Mouse (Mus musculus): ENCODE data around the gene Ext2. TPM values are rescaled to one million over a fixed set of nuclear protein-coding genes. Genes with fewer than 3 reads are reported as not detected.

The Ext2 gene
- polyA plus RNA-seq, 1 experiment = 73.2 TPM

GRCm38 (mm10) chr2:93774946-93775345, 47.4 kb downstream of the Ext2 start:
- H3K79me2 ChIP-seq (ENCODE audit: control insufficient read depth, insufficient read depth) = no peaks in the 10 kb centered on the region
- H3ac ChIP-seq (ENCODE audit: control insufficient read depth, insufficient read length, low read depth) = no peak overlapping the region
- no peaks in the 10 kb centered on the region for H3K27me3 ChIP-seq (ENCODE audit: control insufficient read depth, insufficient read depth, insufficient read length)
- no peak overlapping the region for H3K4me3 ChIP-seq (ENCODE audit: insufficient read depth, poor library complexity, severe bottlenecking)
- peaks cover 4% of the 10 kb centered on the region for H3K36me3 ChIP-seq (ENCODE audit: control insufficient read depth, insufficient read depth)
- TF ChIP-seq CEBPB (IDR thresholded peaks at IDR 0.05; ENCODE audit: low read depth) (no peak), FOSL1 (IDR thresholded peaks at IDR 0.05; ENCODE audit: insufficient read depth, low read length, poor library complexity, severe bottlenecking) (peak; percentile 9)
- H3K79me3 ChIP-seq (ENCODE audit: low read depth) = no peaks in the 10 kb centered on the region

GRCm38 (mm10) chr2:93772765-93773085, 49.6 kb downstream of the Ext2 start:
- no peak overlapping the region for H3ac ChIP-seq (ENCODE audit: control insufficient read depth, insufficient read length, low read depth)
- H3K27me3 ChIP-seq (ENCODE audit: control insufficient read depth, insufficient read depth, insufficient read length) = no peaks in the 10 kb centered on the region
- H3K4me3 ChIP-seq (ENCODE audit: insufficient read depth, poor library complexity, severe bottlenecking) = no peak overlapping the region
- H3K79me3 ChIP-seq (ENCODE audit: low read depth) = no peaks in the 10 kb centered on the region
- peaks cover 4% of the 10 kb centered on the region for H3K36me3 ChIP-seq (ENCODE audit: control insufficient read depth, insufficient read depth)
- H3K79me2 ChIP-seq (ENCODE audit: control insufficient read depth, insufficient read depth) = no peaks in the 10 kb centered on the region
- TF ChIP-seq CTCF (IDR thresholded peaks at IDR 0.05; ENCODE audit: control insufficient read depth, insufficient read depth, insufficient read length) (no peak), CEBPB (IDR thresholded peaks at IDR 0.05; ENCODE audit: low read depth) (no peak), FOSL1 (IDR thresholded peaks at IDR 0.05; ENCODE audit: insufficient read depth, low read length, poor library complexity, severe bottlenecking) (no peak), MYOD1 (IDR thresholded peaks at IDR 0.05; ENCODE audit: control insufficient read depth, insufficient read length, low read depth) (no peak), MYOG (IDR thresholded peaks at IDR 0.05; ENCODE audit: control insufficient read depth, extremely low read depth, insufficient read length) (no peak), USF1 (IDR thresholded peaks at IDR 0.05; ENCODE audit: low read depth) (no peak), MAX (IDR thresholded peaks at IDR 0.05) (no peak)

- TF ChIP-seq MYOG (IDR thresholded peaks at IDR 0.05; ENCODE audit: control insufficient read depth, extremely low read depth, insufficient read length) = no peak
- no peak for TF ChIP-seq FOSL1 (IDR thresholded peaks at IDR 0.05; ENCODE audit: insufficient read depth, low read length, poor library complexity, severe bottlenecking)
- TF ChIP-seq MAX (IDR thresholded peaks at IDR 0.05) = no peak
- TF ChIP-seq CEBPB (IDR thresholded peaks at IDR 0.05; ENCODE audit: low read depth) = no peak
- no peak for TF ChIP-seq USF1 (IDR thresholded peaks at IDR 0.05; ENCODE audit: low read depth)
- no peak for TF ChIP-seq MYOD1 (IDR thresholded peaks at IDR 0.05; ENCODE audit: control insufficient read depth, insufficient read length, low read depth)
- TF ChIP-seq CTCF (IDR thresholded peaks at IDR 0.05; ENCODE audit: control insufficient read depth, insufficient read depth, insufficient read length) = no peak
- H3K79me2 ChIP-seq (ENCODE audit: control insufficient read depth, insufficient read depth) = no peaks in the 10 kb centered on the region
- H3ac ChIP-seq (ENCODE audit: control insufficient read depth, insufficient read length, low read depth) = no peak overlapping the region
- H3K4me3 ChIP-seq (ENCODE audit: insufficient read depth, poor library complexity, severe bottlenecking) = no peak overlapping the region
- peaks cover 4% of the 10 kb centered on the region for H3K36me3 ChIP-seq (ENCODE audit: control insufficient read depth, insufficient read depth)
- no peaks in the 10 kb centered on the region for H3K79me3 ChIP-seq (ENCODE audit: low read depth)
- no peaks in the 10 kb centered on the region for H3K27me3 ChIP-seq (ENCODE audit: control insufficient read depth, insufficient read depth, insufficient read length)
Measured at GRCm38 (mm10) chr2:93772054-93772764, 50.2 kb downstream of the Ext2 start.

- peaks cover 4% of the 10 kb centered on the region for H3K36me3 ChIP-seq (ENCODE audit: control insufficient read depth, insufficient read depth)
- no peak overlapping the region for H3ac ChIP-seq (ENCODE audit: control insufficient read depth, insufficient read length, low read depth)
- H3K27me3 ChIP-seq (ENCODE audit: control insufficient read depth, insufficient read depth, insufficient read length) = no peaks in the 10 kb centered on the region
- H3K4me3 ChIP-seq (ENCODE audit: insufficient read depth, poor library complexity, severe bottlenecking) = no peak overlapping the region
- TF ChIP-seq MYOD1 (IDR thresholded peaks at IDR 0.05; ENCODE audit: control insufficient read depth, insufficient read length, low read depth) (no peak), FOSL1 (IDR thresholded peaks at IDR 0.05; ENCODE audit: insufficient read depth, low read length, poor library complexity, severe bottlenecking) (no peak), MAX (IDR thresholded peaks at IDR 0.05) (no peak), MYOG (IDR thresholded peaks at IDR 0.05; ENCODE audit: control insufficient read depth, extremely low read depth, insufficient read length) (no peak), USF1 (IDR thresholded peaks at IDR 0.05; ENCODE audit: low read depth) (no peak), CEBPB (IDR thresholded peaks at IDR 0.05; ENCODE audit: low read depth) (no peak), CTCF (IDR thresholded peaks at IDR 0.05; ENCODE audit: control insufficient read depth, insufficient read depth, insufficient read length) (no peak)
- H3K79me2 ChIP-seq (ENCODE audit: control insufficient read depth, insufficient read depth) = no peaks in the 10 kb centered on the region
- H3K79me3 ChIP-seq (ENCODE audit: low read depth) = no peaks in the 10 kb centered on the region
Measured at GRCm38 (mm10) chr2:93770895-93771294, 51.5 kb downstream of the Ext2 start.

- H3ac ChIP-seq (ENCODE audit: control insufficient read depth, insufficient read length, low read depth) = no peak overlapping the region
- H3K36me3 ChIP-seq (ENCODE audit: control insufficient read depth, insufficient read depth) = peaks cover 4% of the 10 kb centered on the region
- H3K4me3 ChIP-seq (ENCODE audit: insufficient read depth, poor library complexity, severe bottlenecking) = no peak overlapping the region
- no peaks in the 10 kb centered on the region for H3K79me3 ChIP-seq (ENCODE audit: low read depth)
- no peaks in the 10 kb centered on the region for H3K27me3 ChIP-seq (ENCODE audit: control insufficient read depth, insufficient read depth, insufficient read length)
- no peak for TF ChIP-seq MYOD1 (IDR thresholded peaks at IDR 0.05; ENCODE audit: control insufficient read depth, insufficient read length, low read depth)
- no peak for TF ChIP-seq MYOG (IDR thresholded peaks at IDR 0.05; ENCODE audit: control insufficient read depth, extremely low read depth, insufficient read length)
- TF ChIP-seq MAX (IDR thresholded peaks at IDR 0.05) = no peak
- TF ChIP-seq FOSL1 (IDR thresholded peaks at IDR 0.05; ENCODE audit: insufficient read depth, low read length, poor library complexity, severe bottlenecking) = no peak
- no peak for TF ChIP-seq CEBPB (IDR thresholded peaks at IDR 0.05; ENCODE audit: low read depth)
- no peak for TF ChIP-seq USF1 (IDR thresholded peaks at IDR 0.05; ENCODE audit: low read depth)
- no peak for TF ChIP-seq CTCF (IDR thresholded peaks at IDR 0.05; ENCODE audit: control insufficient read depth, insufficient read depth, insufficient read length)
- no peaks in the 10 kb centered on the region for H3K79me2 ChIP-seq (ENCODE audit: control insufficient read depth, insufficient read depth)
Measured at GRCm38 (mm10) chr2:93769875-93770274, 52.5 kb downstream of the Ext2 start.

GRCm38 (mm10) chr2:93765721-93766120, 56.6 kb downstream of the Ext2 start:
- no peaks in the 10 kb centered on the region for H3K36me3 ChIP-seq (ENCODE audit: control insufficient read depth, insufficient read depth)
- H3K4me3 ChIP-seq (ENCODE audit: insufficient read depth, poor library complexity, severe bottlenecking) = no peak overlapping the region
- no peak overlapping the region for H3ac ChIP-seq (ENCODE audit: control insufficient read depth, insufficient read length, low read depth)
- TF ChIP-seq MYOG (IDR thresholded peaks at IDR 0.05; ENCODE audit: control insufficient read depth, extremely low read depth, insufficient read length) (no peak), CEBPB (IDR thresholded peaks at IDR 0.05; ENCODE audit: low read depth) (no peak), USF1 (IDR thresholded peaks at IDR 0.05; ENCODE audit: low read depth) (no peak), CTCF (IDR thresholded peaks at IDR 0.05; ENCODE audit: control insufficient read depth, insufficient read depth, insufficient read length) (no peak), FOSL1 (IDR thresholded peaks at IDR 0.05; ENCODE audit: insufficient read depth, low read length, poor library complexity, severe bottlenecking) (no peak), MAX (IDR thresholded peaks at IDR 0.05) (no peak), MYOD1 (IDR thresholded peaks at IDR 0.05; ENCODE audit: control insufficient read depth, insufficient read length, low read depth) (no peak)
- no peaks in the 10 kb centered on the region for H3K79me2 ChIP-seq (ENCODE audit: control insufficient read depth, insufficient read depth)
- no peaks in the 10 kb centered on the region for H3K79me3 ChIP-seq (ENCODE audit: low read depth)
- H3K27me3 ChIP-seq (ENCODE audit: control insufficient read depth, insufficient read depth, insufficient read length) = no peaks in the 10 kb centered on the region

Measured in C2C12 (cell line).